Mouse (Mus musculus): ENCODE measurements at regions not wholly inside any gene's neighbourhood (a gene's known extent, or its start where the extent isn't known, plus 50 kb on each side); places are given as distances from the start of the nearest gene placed in this dataset.

- DNase-seq (ENCODE audit: low spot score), result no peak
Observed at GRCm38 (mm10) chr2:173368899-173369298, 92.6 kb upstream of the Pmepa1 start.

- DNase-seq (ENCODE audit: low spot score), result no peak
Observed at GRCm38 (mm10) chr2:173376926-173377325, 100.6 kb upstream of the Pmepa1 start.

- DNase-seq (ENCODE audit: low spot score), result no peak
Observed at GRCm38 (mm10) chr2:173377497-173378257, 101.3 kb upstream of the Pmepa1 start.

- no peak for DNase-seq (ENCODE audit: low spot score)
Observed at GRCm38 (mm10) chr2:173379736-173380135, 103.4 kb upstream of the Pmepa1 start.

- DNase-seq (ENCODE audit: low spot score), result no peak
Observed at GRCm38 (mm10) chr2:173380341-173380761, 104.0 kb upstream of the Pmepa1 start.

- no peak for DNase-seq (ENCODE audit: low spot score)
Observed at GRCm38 (mm10) chr2:173382176-173382813, 106.0 kb upstream of the Pmepa1 start.

GRCm38 (mm10) chr2:173384935-173385586, 108.7 kb upstream of the Pmepa1 start:
- no peak for DNase-seq (ENCODE audit: low spot score)

- DNase-seq (ENCODE audit: low spot score), result no peak
Observed at GRCm38 (mm10) chr2:173385722-173386141, 109.4 kb upstream of the Pmepa1 start.

- no peak for DNase-seq (ENCODE audit: low spot score)
Observed at GRCm38 (mm10) chr2:173388140-173388539, 111.8 kb upstream of the Pmepa1 start.

- DNase-seq (ENCODE audit: low spot score), result no peak
Observed at GRCm38 (mm10) chr2:173392557-173393323, 116.4 kb upstream of the Pmepa1 start.

- no peak for DNase-seq (ENCODE audit: low spot score)
Observed at GRCm38 (mm10) chr2:173393324-173393592, 116.9 kb upstream of the Pmepa1 start.

GRCm38 (mm10) chr2:173395526-173395925, 119.2 kb upstream of the Pmepa1 start:
- DNase-seq (ENCODE audit: low spot score), result no peak

- DNase-seq (ENCODE audit: low spot score), result no peak
Observed at GRCm38 (mm10) chr2:173397846-173398331, 121.6 kb upstream of the Pmepa1 start.

- no peak for DNase-seq (ENCODE audit: low spot score)
Observed at GRCm38 (mm10) chr2:173405629-173406028, 116.8 kb upstream of the 1700021F07Rik start.

- DNase-seq (ENCODE audit: low spot score), result no peak
Observed at GRCm38 (mm10) chr2:173406344-173407094, 115.9 kb upstream of the 1700021F07Rik start.

- no peak for DNase-seq (ENCODE audit: low spot score)
Observed at GRCm38 (mm10) chr2:173407133-173407532, 115.3 kb upstream of the 1700021F07Rik start.

- no peak for DNase-seq (ENCODE audit: low spot score)
Observed at GRCm38 (mm10) chr2:173408681-173409081, 113.7 kb upstream of the 1700021F07Rik start.

- no peak for DNase-seq (ENCODE audit: low spot score)
Observed at GRCm38 (mm10) chr2:173409433-173409832, 113.0 kb upstream of the 1700021F07Rik start.

- no peak for DNase-seq (ENCODE audit: low spot score)
Observed at GRCm38 (mm10) chr2:173413906-173414656, 108.3 kb upstream of the 1700021F07Rik start.

- DNase-seq (ENCODE audit: low spot score), result no peak
Observed at GRCm38 (mm10) chr2:173415429-173415828, 107.0 kb upstream of the 1700021F07Rik start.

GRCm38 (mm10) chr2:173416921-173417320, 105.5 kb upstream of the 1700021F07Rik start:
- DNase-seq (ENCODE audit: low spot score), result no peak
